Mouse (Mus musculus) hindbrain, postnatal 0 days (tissue): ENCODE measurements at regions not wholly inside any gene's neighbourhood (a gene's known extent, or its start where the extent isn't known, plus 50 kb on each side); places are given as distances from the start of the nearest gene placed in this dataset.

ENCODE experiments used
- ATAC-seq: fragments of 200-750 bp; cut with Nextera tagmentation; 2 replicates; pipeline ENCODE4 v1.8.0; 2017; ENCODE audit warnings: mild to moderate bottlenecking, moderate TSS enrichment, moderate library complexity
- DNase-seq: peaks from one replicate; pipeline ENCODE4 v3.0.0-alpha.2; 2015; ENCODE audit warnings: low spot score
- H3K27ac ChIP-seq: fragments of 300-500 bp; sonication (generic); 2 replicates; pipeline ENCODE4 v1.5.1; 2014; ENCODE audit warnings: mild to moderate bottlenecking
- H3K27me3 ChIP-seq: fragments of 300-500 bp; sonication (generic); 2 replicates; pipeline ENCODE4 v1.6.1; 2014; ENCODE audit warnings: low read length, mixed read lengths; ENCODE audit not compliant: insufficient read depth
- H3K36me3 ChIP-seq: fragments of 300-500 bp; sonication (generic); 2 replicates; pipeline ENCODE4 v1.6.1; 2014; ENCODE audit warnings: low read length, mixed read lengths; ENCODE audit not compliant: insufficient read depth
- H3K4me1 ChIP-seq: fragments of 300-500 bp; sonication (generic); 2 replicates; pipeline ENCODE4 v1.6.1; 2014; ENCODE audit warnings: antibody characterized with exemption, low read length, mixed read lengths; ENCODE audit not compliant: insufficient read depth
- H3K4me2 ChIP-seq: fragments of 300-500 bp; sonication (generic); 2 replicates; pipeline ENCODE4 v1.6.1; 2014; ENCODE audit warnings: low read depth, mild to moderate bottlenecking, low read length, moderate library complexity, mixed read lengths
- H3K4me3 ChIP-seq: fragments of 300-500 bp; sonication (generic); 2 replicates; pipeline ENCODE4 v1.5.1; 2014; ENCODE audit warnings: low read length
- H3K9ac ChIP-seq: fragments of 300-500 bp; sonication (generic); replicated peaks from 2 replicates; pipeline ENCODE4 v1.6.1; 2014; ENCODE audit warnings: mild to moderate bottlenecking, low read length, moderate library complexity, mixed read lengths
- H3K9me3 ChIP-seq: fragments of 300-500 bp; sonication (generic); 2 replicates; pipeline ENCODE4 v1.6.1; 2016; ENCODE audit warnings: low read length, mixed read lengths
- CTCF ChIP-seq: IDR thresholded peaks from 2 replicates; pipeline ENCODE4 v1.5.1; 2016; ENCODE audit warnings: antibody characterized with exemption, control low read depth, low read depth
- WGBS: fragments of 180-500 bp; shearing (Covaris S2); extraction: QIAGEN DNeasy Blood & Tissue Kit; methylation state at CpG from one replicate; pipeline ENCODE4 v1.1.7; 2014; 5-methylcytosine and 5-hydroxymethylcytosine counted together

GRCm38 (mm10) chr10:92400587-92401090 lies 321.6 kb downstream of the Nedd1 start:
- H3K27ac ChIP-seq: no peak overlapping the region
- no peak overlapping the region for H3K4me2 ChIP-seq
- no peaks in the 10 kb centered on the region for H3K9me3 ChIP-seq
- H3K4me1 ChIP-seq: 0 out of 2 replicates have a peak, but pooled peaks cover 2% of the 10 kb centered on the region
- H3K4me3 ChIP-seq: no peak overlapping the region
- no peaks in the 10 kb centered on the region for H3K27me3 ChIP-seq
- H3K36me3 ChIP-seq: no peaks in the 10 kb centered on the region
- DNase-seq: no peak
- 69% methylated on average over 5 of the region's 5 CpGs for WGBS
- no peak for ATAC-seq
- H3K9ac ChIP-seq: no peak overlapping the region
- TF ChIP-seq CTCF: no peak

- Histone ChIP-seq H3K4me3 (no peak overlapping the region), H3K4me1 (no peaks in the 10 kb centered on the region), H3K27me3 (no peaks in the 10 kb centered on the region), H3K36me3 (no peaks in the 10 kb centered on the region), H3K27ac (no peak overlapping the region), H3K9ac (no peak overlapping the region), H3K4me2 (no peak overlapping the region), H3K9me3 (no peaks in the 10 kb centered on the region)
- TF ChIP-seq CTCF: no peak
- peak; percentile 35 for DNase-seq
- 27% methylated on average over 7 of the region's 7 CpGs for WGBS
- ATAC-seq: no peak
These were observed 333.0 kb downstream of the Nedd1 start for GRCm38 (mm10) chr10:92389176-92389732.

GRCm38 (mm10) chr10:92367126-92367525 lies 355.1 kb downstream of the Nedd1 start:
- H3K27ac ChIP-seq: no peak overlapping the region
- no peaks in the 10 kb centered on the region for H3K9me3 ChIP-seq
- no peaks in the 10 kb centered on the region for H3K36me3 ChIP-seq
- no peak overlapping the region for H3K4me3 ChIP-seq
- 75% methylated on average over 8 of the region's 8 CpGs for WGBS
- ATAC-seq (no peak), DNase-seq (no peak)
- no peaks in the 10 kb centered on the region for H3K4me1 ChIP-seq
- no peak overlapping the region for H3K4me2 ChIP-seq
- H3K9ac ChIP-seq: no peak overlapping the region
- TF ChIP-seq CTCF: no peak
- no peaks in the 10 kb centered on the region for H3K27me3 ChIP-seq

GRCm38 (mm10) chr10:92356738-92357137 lies 365.5 kb downstream of the Nedd1 start:
- Histone ChIP-seq H3K4me3 (no peak overlapping the region), H3K9ac (no peak overlapping the region), H3K9me3 (no peaks in the 10 kb centered on the region), H3K4me2 (no peak overlapping the region), H3K27ac (no peak overlapping the region), H3K4me1 (no peaks in the 10 kb centered on the region), H3K27me3 (no peaks in the 10 kb centered on the region), H3K36me3 (no peaks in the 10 kb centered on the region)
- 48% methylated on average over 3 of the region's 3 CpGs for WGBS
- DNase-seq: no peak
- TF ChIP-seq CTCF: no peak
- ATAC-seq: no peak

- no peak for ATAC-seq
- Histone ChIP-seq H3K36me3 (no peaks in the 10 kb centered on the region), H3K27ac (no peak overlapping the region), H3K9ac (no peak overlapping the region), H3K4me1 (no peaks in the 10 kb centered on the region), H3K4me3 (no peak overlapping the region), H3K27me3 (no peaks in the 10 kb centered on the region), H3K4me2 (no peak overlapping the region), H3K9me3 (no peaks in the 10 kb centered on the region)
- no peak for TF ChIP-seq CTCF
- DNase-seq: no peak
- 70% methylated on average over 7 of the region's 7 CpGs for WGBS
These were observed 373.2 kb downstream of the Nedd1 start for GRCm38 (mm10) chr10:92349043-92349442.

- Histone ChIP-seq H3K36me3 (no peaks in the 10 kb centered on the region), H3K9me3 (no peaks in the 10 kb centered on the region), H3K4me1 (no peaks in the 10 kb centered on the region), H3K27me3 (no peaks in the 10 kb centered on the region), H3K9ac (no peak overlapping the region), H3K27ac (no peak overlapping the region), H3K4me2 (no peak overlapping the region), H3K4me3 (no peak overlapping the region)
- ATAC-seq: no peak
- 44% methylated on average over 10 of the region's 10 CpGs for WGBS
- TF ChIP-seq CTCF: no peak
- DNase-seq: no peak
These were observed 374.1 kb downstream of the Nedd1 start for GRCm38 (mm10) chr10:92347960-92348675.

- no peak for ATAC-seq
- H3K9me3 ChIP-seq: no peaks in the 10 kb centered on the region
- no peak overlapping the region for H3K9ac ChIP-seq
These were observed 382.5 kb downstream of the Nedd1 start for GRCm38 (mm10) chr10:92339671-92340070.

More at GRCm38 (mm10) chr10:92339671-92340070, 382.5 kb downstream of the Nedd1 start:
- WGBS: 94% methylated on average over 2 of the region's 2 CpGs
- Histone ChIP-seq H3K4me1 (no peaks in the 10 kb centered on the region), H3K27me3 (no peaks in the 10 kb centered on the region), H3K4me3 (no peak overlapping the region), H3K4me2 (no peak overlapping the region), H3K36me3 (no peaks in the 10 kb centered on the region), H3K27ac (no peak overlapping the region)
- no peak for DNase-seq
- TF ChIP-seq CTCF: no peak
